Mouse (Mus musculus) bone marrow, adult 2 months (tissue): ENCODE measurements at regions not wholly inside any gene's neighbourhood (a gene's known extent, or its start where the extent isn't known, plus 50 kb on each side); places are given as distances from the start of the nearest gene placed in this dataset.

ENCODE experiments used
- CTCF ChIP-seq: fragments of 200-500 bp; IDR thresholded peaks from 2 replicates; pipeline ENCODE4 v1.5.1; 2011; ENCODE audit warnings: low read length, control low read depth; ENCODE audit not compliant: control insufficient read depth, insufficient read depth
- POLR2A ChIP-seq: fragments of 200-500 bp; IDR thresholded peaks from 2 replicates; pipeline ENCODE4 v1.6.1; 2011; ENCODE audit warnings: low read depth, mild to moderate bottlenecking, control low read depth, low read length, borderline replicate concordance; ENCODE audit not compliant: control insufficient read depth

DNA sequence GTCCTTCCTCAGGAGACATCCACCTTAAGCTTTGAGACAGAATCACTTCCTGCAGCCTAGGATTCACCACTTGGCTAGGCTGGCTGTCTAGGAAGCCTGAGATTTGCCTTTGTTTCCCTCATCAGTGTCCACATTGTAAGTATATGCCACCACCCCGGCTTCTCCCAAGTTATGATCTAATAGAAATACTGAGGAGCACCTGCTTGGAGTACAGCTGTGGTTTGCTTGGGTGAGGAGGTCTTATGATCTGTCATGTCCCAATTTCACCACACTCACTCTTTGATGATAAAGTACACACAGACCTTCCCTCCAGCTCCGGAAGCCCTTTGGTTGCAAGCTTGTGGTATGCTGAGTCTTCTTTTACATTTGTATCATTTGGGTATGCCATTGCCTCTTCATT lies 202.4 kb downstream of the 4930544G11Rik start:
- TF ChIP-seq CTCF (no peak), POLR2A (no peak)
